Mouse (Mus musculus) left cerebral cortex, postnatal 4 days (tissue): ENCODE data around the gene Klhl6. TPM values are rescaled to one million over a fixed set of nuclear protein-coding genes. Genes with fewer than 3 reads are reported as not detected.

Source experiments
- total RNA-seq, 2 experiments: library from RNA; stranded (reverse); gene quantifications; 2 replicates each; pipeline ENCODE4 v1.2.3; 2021

Gene Klhl6
- total RNA-seq, 2 experiments from 2014 or later, result 2.5 to 2.6 TPM

Other genes starting within 250 kb of the Klhl6 start
- 10 to 100 TPM; 28.9 to 37.2 TPM for gene B3gnt5, start 222.8 kb downstream of the Klhl6 start, total RNA-seq
- 10 to 100 TPM; 73.1 to 73.4 TPM for gene Klhl24, start 114.5 kb upstream of the Klhl6 start, total RNA-seq
- 10 to 100 TPM; 61.1 to 65.8 TPM for gene Yeats2, start 158.0 kb upstream of the Klhl6 start, total RNA-seq